Mouse (Mus musculus) MEL-GATA-1-ER (cell line): ENCODE results near the gene Ripor3.

Experiments
- DNase-seq: peaks from one replicate; pipeline ENCODE4 v3.0.0-alpha.2; 2012; ENCODE audit warnings: low read depth; ENCODE audit errors: extremely low read depth

Gene Ripor3

GRCm38 (mm10) chr2:167989310-167989709 lies 21.1 kb downstream of the Ripor3 start:
- no peak for DNase-seq

DNA sequence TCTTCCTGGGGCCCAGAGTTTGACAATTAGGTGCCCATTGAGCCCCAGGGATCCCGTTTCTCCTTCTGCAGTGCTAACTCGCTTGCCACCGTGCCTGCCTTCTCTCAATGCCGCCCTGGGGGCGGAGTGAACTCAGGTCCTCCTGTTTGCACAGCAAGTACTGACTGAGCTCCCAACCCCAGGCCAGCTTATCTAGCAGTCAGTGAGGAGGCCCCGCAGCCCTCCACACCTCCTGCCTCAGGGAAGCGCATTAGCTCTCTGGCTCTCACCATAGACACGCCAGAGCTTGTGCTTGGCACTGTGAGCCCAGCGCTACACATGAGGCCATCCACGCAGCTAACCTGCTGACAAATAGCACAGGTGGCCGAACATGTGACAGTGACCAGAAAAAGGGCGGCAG lies 22.8 kb downstream of the Ripor3 start:
- DNase-seq = no peak

- DNase-seq = no peak
Observed at GRCm38 (mm10) chr2:167986762-167987161, 23.7 kb downstream of the Ripor3 start.

- no peak for DNase-seq
Observed at GRCm38 (mm10) chr2:167984946-167985345, 25.5 kb downstream of the Ripor3 start.

GRCm38 (mm10) chr2:167984371-167984770 lies 26.0 kb downstream of the Ripor3 start:
- DNase-seq = no peak

- DNase-seq = no peak
Observed at GRCm38 (mm10) chr2:167982646-167983045, 27.8 kb downstream of the Ripor3 start.

DNA sequence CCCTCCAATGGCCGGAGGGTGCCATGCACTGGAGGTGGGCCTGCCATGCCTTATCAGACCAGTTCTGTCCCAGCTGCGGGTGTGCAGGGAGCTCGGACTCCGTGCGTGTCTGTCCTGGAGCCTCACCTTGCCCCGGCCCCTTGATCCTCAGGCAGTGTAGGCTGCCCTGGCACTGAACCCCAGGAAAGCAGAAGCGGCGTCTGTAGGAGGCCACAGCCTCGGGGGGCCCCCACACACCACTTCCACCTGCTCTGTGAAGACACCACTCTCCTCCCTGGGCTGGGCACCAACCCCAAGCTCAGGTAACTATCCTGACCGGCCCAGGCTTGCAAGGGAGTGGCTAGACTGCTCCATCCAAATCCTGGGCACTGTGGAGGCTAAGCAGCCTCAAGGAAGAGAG lies 30.0 kb downstream of the Ripor3 start:
- no peak for DNase-seq

GRCm38 (mm10) chr2:167978271-167978670 lies 32.1 kb downstream of the Ripor3 start:
- DNase-seq = no peak

DNA sequence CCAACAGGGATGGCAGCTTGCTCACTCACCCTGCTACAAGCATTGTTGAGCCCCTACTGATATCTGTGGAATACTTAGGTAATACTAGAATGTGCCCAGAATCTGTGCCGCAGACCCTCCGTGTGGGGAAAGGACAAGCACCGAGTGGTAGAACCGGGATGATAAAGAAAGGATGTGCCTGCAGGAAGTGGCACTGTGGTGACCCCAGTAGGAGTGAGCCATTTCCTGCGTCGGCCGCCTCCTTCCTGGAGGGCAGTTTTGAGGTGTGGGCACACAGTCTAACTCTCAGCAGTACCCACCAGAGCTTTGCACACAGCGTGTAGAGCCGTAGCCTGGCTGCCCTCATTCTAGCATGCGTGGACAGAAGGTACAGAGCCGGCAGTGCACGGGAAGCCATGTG lies 34.7 kb downstream of the Ripor3 start:
- DNase-seq = no peak

- no peak for DNase-seq
Observed at GRCm38 (mm10) chr2:167972809-167973208, 37.6 kb downstream of the Ripor3 start.

DNA sequence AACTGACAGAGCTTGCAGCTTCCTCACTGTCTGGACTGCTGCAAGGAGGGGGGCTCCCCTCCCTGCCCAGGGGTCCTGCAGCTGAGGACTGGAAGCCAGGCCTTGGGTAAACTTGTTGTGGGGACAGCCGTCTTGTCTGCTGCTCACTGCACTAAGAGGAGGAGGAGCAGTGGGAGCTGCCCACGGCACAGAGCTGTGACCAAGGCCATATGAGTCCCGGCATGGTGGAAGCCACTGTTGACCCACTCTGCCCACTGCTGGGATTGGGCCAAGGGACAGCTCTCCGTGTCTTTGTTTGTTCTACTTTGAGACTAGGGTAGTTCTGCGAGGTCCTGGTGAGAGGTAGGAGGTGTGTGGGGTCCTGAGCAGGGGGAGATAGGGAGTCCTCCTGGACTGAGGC lies 38.3 kb downstream of the Ripor3 start:
- DNase-seq = no peak

- DNase-seq = no peak
Observed at GRCm38 (mm10) chr2:167969851-167970541, 40.4 kb downstream of the Ripor3 start.

- no peak for DNase-seq
Observed at GRCm38 (mm10) chr2:167968504-167968903, 41.9 kb downstream of the Ripor3 start.

- DNase-seq = no peak
Observed at GRCm38 (mm10) chr2:167965911-167966310, 44.5 kb downstream of the Ripor3 start.

DNA sequence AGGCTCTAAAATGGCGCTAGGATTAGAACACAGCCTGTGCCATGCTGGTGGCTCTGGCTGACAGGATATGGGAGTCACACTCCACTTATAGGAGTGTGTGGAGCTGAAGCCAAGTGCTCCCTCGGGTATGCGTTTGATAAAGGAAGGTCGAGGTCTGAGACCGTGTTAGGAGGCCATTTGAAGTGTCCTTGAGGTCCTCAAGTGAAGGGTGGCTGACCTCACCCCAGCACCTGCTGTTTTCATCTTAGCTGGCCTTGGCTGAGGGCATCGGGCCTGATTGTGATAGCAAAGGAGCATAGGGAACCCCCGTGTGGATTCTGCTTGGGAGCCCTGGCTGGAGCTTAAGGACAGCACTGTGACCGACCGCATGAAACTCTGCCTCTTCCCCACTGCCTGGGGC lies 46.1 kb downstream of the Ripor3 start:
- no peak for DNase-seq

- DNase-seq = no peak
Observed at GRCm38 (mm10) chr2:167963778-167964300, 46.6 kb downstream of the Ripor3 start.

DNA sequence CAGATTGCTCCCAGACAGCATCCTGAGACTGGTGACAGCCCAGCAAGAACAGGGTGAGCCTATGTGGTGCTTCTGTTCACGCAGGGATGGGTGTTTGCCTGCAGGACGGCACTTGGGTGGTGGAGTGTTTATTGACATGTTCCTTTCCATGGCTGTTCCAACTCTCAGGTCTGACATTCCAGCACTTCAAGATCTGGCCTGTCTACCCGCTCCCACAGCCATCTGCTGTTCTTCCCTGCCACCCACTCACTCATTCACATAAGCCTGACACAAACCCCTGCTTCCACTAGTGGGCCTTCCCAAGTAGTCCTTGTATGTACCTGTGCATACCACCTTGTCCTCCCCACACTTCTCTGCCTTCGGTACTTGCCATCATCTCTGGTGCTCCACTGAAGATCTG lies 47.2 kb downstream of the Ripor3 start:
- DNase-seq = no peak

GRCm38 (mm10) chr2:167962347-167962746 lies 48.1 kb downstream of the Ripor3 start:
- no peak for DNase-seq

DNA sequence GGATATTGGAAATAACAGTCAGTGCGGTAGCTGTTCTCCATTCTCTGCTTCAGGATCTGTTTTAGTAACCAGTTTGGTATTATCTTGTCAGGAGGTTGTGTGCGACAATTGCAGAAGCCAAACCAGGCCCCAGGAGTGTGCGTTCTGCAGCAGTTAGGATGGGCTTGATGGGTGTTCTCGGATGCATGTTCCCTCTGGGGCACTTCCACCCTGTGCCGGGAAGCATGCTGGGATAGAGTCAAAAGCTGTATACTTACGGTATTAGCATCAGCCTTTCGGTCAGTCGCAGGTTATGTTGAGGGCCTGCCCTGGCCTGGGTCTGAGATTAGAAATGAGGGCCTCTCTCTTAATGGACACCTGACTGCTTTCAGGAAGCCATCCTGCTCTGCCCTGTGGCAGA lies 49.8 kb downstream of the Ripor3 start:
- no peak for DNase-seq

- DNase-seq = no peak
Observed at GRCm38 (mm10) chr2:167959996-167960395, 50.4 kb downstream of the Ripor3 start.

- DNase-seq = no peak
Observed at GRCm38 (mm10) chr2:167959384-167959911, 51.0 kb downstream of the Ripor3 start.

GRCm38 (mm10) chr2:167958843-167959242 lies 51.6 kb downstream of the Ripor3 start:
- DNase-seq = no peak

DNA sequence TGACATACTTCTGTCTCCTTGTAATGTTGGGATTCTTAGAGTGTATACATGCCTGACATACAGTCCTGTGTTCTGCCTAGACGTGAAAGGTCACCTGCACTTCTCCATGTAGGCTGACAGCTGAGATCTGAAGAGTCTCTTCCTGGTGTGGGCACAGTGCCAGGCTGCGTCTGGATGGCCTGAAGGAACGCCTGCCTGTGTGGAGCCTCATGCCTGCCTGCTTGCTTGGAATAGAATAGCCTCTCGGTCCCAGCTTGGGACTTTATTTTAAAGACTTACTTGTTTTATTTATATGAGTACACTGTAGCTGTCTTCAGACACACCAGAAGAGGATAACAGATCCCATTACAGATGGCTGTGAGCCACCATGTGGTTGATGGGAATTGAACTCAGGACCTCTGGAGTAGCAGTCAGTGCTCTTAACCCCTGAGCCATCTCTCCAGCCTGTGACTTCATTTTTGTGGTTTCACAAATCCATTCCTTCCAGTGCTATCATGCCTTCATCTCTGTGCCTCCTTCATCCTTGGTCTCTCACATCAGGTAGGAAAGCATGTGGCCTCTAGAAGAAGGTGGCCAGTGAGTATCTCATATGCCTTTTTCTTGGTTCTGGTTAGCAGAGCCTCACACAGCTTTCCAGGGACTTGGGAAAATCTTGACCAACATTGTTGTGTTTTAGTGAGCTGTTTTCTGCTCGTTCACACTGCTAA lies 52.2 kb downstream of the Ripor3 start:
- no peak for DNase-seq
